Mouse (Mus musculus) heart, embryonic 12.5 days (tissue): ENCODE data around the gene Sqstm1. TPM values are rescaled to one million over a fixed set of nuclear protein-coding genes. Genes with fewer than 3 reads are reported as not detected.

ENCODE experiments used
- ATAC-seq: fragments of 200-750 bp; cut with Nextera tagmentation; 2 replicates; pipeline ENCODE4 v1.8.0; 2017; ENCODE audit warnings: moderate TSS enrichment, moderate library complexity; ENCODE audit not compliant: insufficient number of reproducible peaks, low FRiP score
- H3K27ac ChIP-seq: fragments of 300-500 bp; sonication (generic); 2 replicates; pipeline ENCODE4 v1.5.1; 2016; ENCODE audit warnings: mild to moderate bottlenecking, moderate library complexity; ENCODE audit not compliant: poor library complexity, severe bottlenecking
- H3K27me3 ChIP-seq: fragments of 300-500 bp; sonication (generic); replicated peaks from 2 replicates; pipeline ENCODE4 v1.6.1; 2016; ENCODE audit warnings: mild to moderate bottlenecking, moderate library complexity
- H3K36me3 ChIP-seq: fragments of 300-500 bp; sonication (generic); 2 replicates; pipeline ENCODE4 v1.6.1; 2016; ENCODE audit warnings: mild to moderate bottlenecking, moderate library complexity
- H3K4me1 ChIP-seq: fragments of 300-500 bp; sonication (generic); replicated peaks from 2 replicates; pipeline ENCODE4 v1.6.1; 2016; ENCODE audit warnings: mild to moderate bottlenecking
- H3K4me2 ChIP-seq: fragments of 300-500 bp; sonication (generic); 2 replicates; pipeline ENCODE4 v1.6.1; 2016; ENCODE audit warnings: mild to moderate bottlenecking, moderate library complexity
- H3K4me3 ChIP-seq: fragments of 300-500 bp; sonication (generic); 2 replicates; pipeline ENCODE4 v1.5.1; 2016; ENCODE audit warnings: mild to moderate bottlenecking
- H3K9ac ChIP-seq: fragments of 300-500 bp; sonication (generic); 2 replicates; pipeline ENCODE4 v1.6.1; 2016; ENCODE audit warnings: mild to moderate bottlenecking, moderate library complexity
- H3K9me3 ChIP-seq: fragments of 300-500 bp; sonication (generic); replicated peaks from 2 replicates; pipeline ENCODE4 v1.6.1; 2016; ENCODE audit warnings: mild to moderate bottlenecking, moderate library complexity
- WGBS: fragments of 180-500 bp; shearing (Covaris S2); methylation state at CpG from one replicate; pipeline ENCODE4 v1.1.7; 2016; 5-methylcytosine and 5-hydroxymethylcytosine counted together
- polyA plus RNA-seq: library from polyadenylated mRNA; unstranded; fragments of >200 nt; fragmentation: Nextera tagmentation; extraction: Ambion mirVana; gene quantifications from 2 replicates; pipeline ENCODE4 v1.2.1, GENCODE M21; 2016

Sqstm1 gene
- polyA plus RNA-seq, 1 experiment from 2014 or later = 209 TPM

- H3K36me3 ChIP-seq = peaks cover 81% of the 10 kb centered on the region
- no peak overlapping the region for H3K4me3 ChIP-seq
- H3K27me3 ChIP-seq = no peaks in the 10 kb centered on the region
- H3K9me3 ChIP-seq = no peaks in the 10 kb centered on the region
- peaks cover 14% of the 10 kb centered on the region for H3K4me1 ChIP-seq
- no peak overlapping the region for H3K27ac ChIP-seq
- ATAC-seq = no peak
- H3K9ac ChIP-seq = no peak overlapping the region
- 80% methylated on average over 3 of the region's 3 CpGs for WGBS
- H3K4me2 ChIP-seq = no peak overlapping the region
These were observed 5.2 kb downstream of the Sqstm1 start for GRCm38 (mm10) chr11:50205434-50205833.

GRCm38 (mm10) chr11:50203302-50203827 is 7.3 kb downstream of the Sqstm1 start:
- H3K4me3 ChIP-seq = no peak overlapping the region
- ATAC-seq = no peak
- H3K4me1 ChIP-seq = peaks cover 6% of the 10 kb centered on the region
- H3K27ac ChIP-seq = no peak overlapping the region
- WGBS = 92% methylated on average over 9 of the region's 9 CpGs
- H3K9me3 ChIP-seq = no peaks in the 10 kb centered on the region
- no peaks in the 10 kb centered on the region for H3K27me3 ChIP-seq
- no peak overlapping the region for H3K4me2 ChIP-seq
- H3K9ac ChIP-seq = no peak overlapping the region
- H3K36me3 ChIP-seq = peaks cover 95% of the 10 kb centered on the region

- Histone ChIP-seq H3K4me1 (no peaks in the 10 kb centered on the region), H3K36me3 (peaks cover 93% of the 10 kb centered on the region), H3K9me3 (no peaks in the 10 kb centered on the region), H3K4me2 (no peak overlapping the region), H3K27me3 (no peaks in the 10 kb centered on the region), H3K9ac (no peak overlapping the region), H3K4me3 (no peak overlapping the region), H3K27ac (no peak overlapping the region)
- 93% methylated on average over 3 of the region's 3 CpGs for WGBS
- no peak for ATAC-seq
These were observed 9.0 kb downstream of the Sqstm1 start for GRCm38 (mm10) chr11:50201590-50201989.

GRCm38 (mm10) chr11:50200613-50201012 is 10.0 kb downstream of the Sqstm1 start:
- Histone ChIP-seq H3K4me3 (no peak overlapping the region), H3K4me1 (no peaks in the 10 kb centered on the region), H3K9ac (no peak overlapping the region), H3K27me3 (no peaks in the 10 kb centered on the region), H3K36me3 (peaks cover 84% of the 10 kb centered on the region), H3K27ac (no peak overlapping the region), H3K9me3 (no peaks in the 10 kb centered on the region), H3K4me2 (no peak overlapping the region)
- WGBS = 80% methylated on average over 8 of the region's 8 CpGs
- no peak for ATAC-seq

- H3K4me1 ChIP-seq = no peaks in the 10 kb centered on the region
- H3K36me3 ChIP-seq = peaks cover 77% of the 10 kb centered on the region
- H3K4me2 ChIP-seq = no peak overlapping the region
- no peaks in the 10 kb centered on the region for H3K9me3 ChIP-seq
- H3K4me3 ChIP-seq = no peak overlapping the region
- no peaks in the 10 kb centered on the region for H3K27me3 ChIP-seq
- no peak for ATAC-seq
- 85% methylated on average over 2 of the region's 2 CpGs for WGBS
- no peak overlapping the region for H3K9ac ChIP-seq
- no peak overlapping the region for H3K27ac ChIP-seq
These were observed 11.7 kb downstream of the Sqstm1 start for GRCm38 (mm10) chr11:50198916-50199315.

- no peaks in the 10 kb centered on the region for H3K9me3 ChIP-seq
- H3K4me1 ChIP-seq = no peaks in the 10 kb centered on the region
- H3K4me2 ChIP-seq = no peak overlapping the region
- H3K9ac ChIP-seq = no peak overlapping the region
- H3K36me3 ChIP-seq = peaks cover 75% of the 10 kb centered on the region
- 90% methylated on average over 4 of the region's 5 CpGs for WGBS
- no peaks in the 10 kb centered on the region for H3K27me3 ChIP-seq
- no peak for ATAC-seq
- H3K4me3 ChIP-seq = no peak overlapping the region
- H3K27ac ChIP-seq = no peak overlapping the region
These were observed 12.3 kb downstream of the Sqstm1 start for GRCm38 (mm10) chr11:50198219-50198846.

GRCm38 (mm10) chr11:50197500-50197899 is 13.1 kb downstream of the Sqstm1 start:
- Histone ChIP-seq H3K4me2 (no peak overlapping the region), H3K9me3 (no peaks in the 10 kb centered on the region), H3K4me3 (no peak overlapping the region), H3K27ac (no peak overlapping the region), H3K27me3 (no peaks in the 10 kb centered on the region), H3K9ac (no peak overlapping the region), H3K36me3 (peaks cover 66% of the 10 kb centered on the region), H3K4me1 (no peaks in the 10 kb centered on the region)
- ATAC-seq = no peak
- WGBS = 88% methylated on average over 4 of the region's 4 CpGs

GRCm38 (mm10) chr11:50194793-50195192 is 15.8 kb downstream of the Sqstm1 start:
- H3K9me3 ChIP-seq = no peaks in the 10 kb centered on the region
- H3K27ac ChIP-seq = no peak overlapping the region
- 58% methylated on average over 4 of the region's 4 CpGs for WGBS
- no peak for ATAC-seq
- H3K36me3 ChIP-seq = peaks cover 39% of the 10 kb centered on the region
- no peak overlapping the region for H3K4me3 ChIP-seq
- no peak overlapping the region for H3K4me2 ChIP-seq
- no peaks in the 10 kb centered on the region for H3K4me1 ChIP-seq
- H3K27me3 ChIP-seq = no peaks in the 10 kb centered on the region
- H3K9ac ChIP-seq = no peak overlapping the region

- Histone ChIP-seq H3K4me2 (no peak overlapping the region), H3K36me3 (peaks cover 32% of the 10 kb centered on the region), H3K4me3 (no peak overlapping the region), H3K9ac (no peak overlapping the region), H3K27me3 (no peaks in the 10 kb centered on the region), H3K9me3 (no peaks in the 10 kb centered on the region), H3K4me1 (no peaks in the 10 kb centered on the region), H3K27ac (no peak overlapping the region)
- ATAC-seq = no peak
- WGBS = 81% methylated on average over 7 of the region's 7 CpGs
These were observed 16.6 kb downstream of the Sqstm1 start for GRCm38 (mm10) chr11:50194070-50194469.

GRCm38 (mm10) chr11:50192278-50192677 is 18.3 kb downstream of the Sqstm1 start:
- no peaks in the 10 kb centered on the region for H3K9me3 ChIP-seq
- 89% methylated on average over 3 of the region's 3 CpGs for WGBS
- H3K9ac ChIP-seq = no peak overlapping the region
- H3K4me1 ChIP-seq = no peaks in the 10 kb centered on the region
- peaks cover 26% of the 10 kb centered on the region; the same call in 1 of the 2 replicates for H3K36me3 ChIP-seq
- H3K4me3 ChIP-seq = no peak overlapping the region
- H3K27ac ChIP-seq = no peak overlapping the region
- no peak for ATAC-seq
- H3K27me3 ChIP-seq = no peaks in the 10 kb centered on the region
- H3K4me2 ChIP-seq = no peak overlapping the region

GRCm38 (mm10) chr11:50190362-50190761 is 20.3 kb downstream of the Sqstm1 start:
- 69% methylated on average over 4 of the region's 4 CpGs for WGBS
- Histone ChIP-seq H3K27ac (no peak overlapping the region), H3K9me3 (no peaks in the 10 kb centered on the region), H3K27me3 (no peaks in the 10 kb centered on the region), H3K9ac (no peak overlapping the region), H3K4me1 (no peaks in the 10 kb centered on the region), H3K4me3 (no peak overlapping the region), H3K36me3 (peaks cover 21% of the 10 kb centered on the region; the same call in 1 of the 2 replicates), H3K4me2 (no peak overlapping the region)
- ATAC-seq = no peak

GRCm38 (mm10) chr11:50188682-50189081 is 21.9 kb downstream of the Sqstm1 start:
- Histone ChIP-seq H3K27me3 (no peaks in the 10 kb centered on the region), H3K27ac (no peak overlapping the region), H3K4me2 (no peak overlapping the region), H3K9ac (no peak overlapping the region), H3K9me3 (no peaks in the 10 kb centered on the region), H3K36me3 (peaks cover 9% of the 10 kb centered on the region; the same call in 1 of the 2 replicates), H3K4me3 (no peak overlapping the region), H3K4me1 (peaks cover 5% of the 10 kb centered on the region)
- WGBS = 74% methylated on average over 7 of the region's 7 CpGs
- no peak for ATAC-seq
